Mouse (Mus musculus): ENCODE measurements around the gene Alg14. TPM values are rescaled to one million over a fixed set of nuclear protein-coding genes. Genes with fewer than 3 reads are reported as not detected.

The Alg14 gene
- total RNA-seq, 2 experiments from 2014 or later: 16.0 to 17.5 TPM

DNA sequence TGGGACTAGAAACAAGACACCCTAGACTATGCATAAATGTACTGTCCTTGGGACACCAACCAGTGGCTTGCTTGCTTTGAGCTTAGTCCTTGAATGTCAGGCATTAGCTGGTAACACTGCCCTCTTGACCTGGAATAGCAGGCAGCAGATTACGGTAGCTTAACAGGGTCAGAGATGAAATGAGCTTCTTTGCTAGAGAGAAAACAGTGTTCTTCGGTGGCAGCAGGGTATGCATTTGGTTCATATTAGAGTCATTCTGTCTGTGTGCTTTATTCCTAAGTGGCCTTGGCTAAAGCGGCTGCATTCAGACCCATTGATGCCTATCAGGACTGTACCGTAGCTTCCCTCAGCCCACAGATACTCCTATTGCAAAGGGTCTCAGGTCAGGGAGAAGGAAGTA is 72.8 kb downstream of the Alg14 start:
- no peak for DNase-seq (ENCODE audit: low spot score in 2 of 2)

- DNase-seq (ENCODE audit: low spot score in 2 of 2): no peak
Measured at GRCm38 (mm10) chr3:121365131-121365530, 73.6 kb downstream of the Alg14 start.

- no peak for DNase-seq (ENCODE audit: low spot score in 2 of 2)
Measured at GRCm38 (mm10) chr3:121368616-121369015, 77.0 kb downstream of the Alg14 start.

- no peak for DNase-seq (ENCODE audit: low spot score in 2 of 2)
Measured at GRCm38 (mm10) chr3:121369517-121369916, 77.9 kb downstream of the Alg14 start.

DNA sequence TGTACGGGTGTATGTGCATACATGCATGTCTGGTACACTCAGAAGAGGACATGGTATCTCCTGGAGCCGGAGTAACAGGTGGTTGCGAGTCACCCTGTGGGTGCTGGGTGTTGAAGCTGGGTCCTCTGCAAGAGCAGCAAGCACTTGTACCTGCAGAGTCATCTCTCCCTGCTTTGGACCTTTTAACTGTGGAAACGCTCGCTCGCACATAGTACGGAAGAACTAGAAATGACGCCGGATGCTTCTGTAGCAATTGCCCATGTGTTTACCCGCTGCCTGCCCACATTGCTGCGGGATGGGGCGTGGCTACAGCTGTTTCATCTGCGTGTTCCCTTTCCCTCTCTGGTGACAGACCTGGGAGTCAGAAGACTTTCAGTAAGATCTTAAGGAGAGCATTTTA is 78.7 kb downstream of the Alg14 start:
- DNase-seq (ENCODE audit: low spot score in 2 of 2): no peak

DNA sequence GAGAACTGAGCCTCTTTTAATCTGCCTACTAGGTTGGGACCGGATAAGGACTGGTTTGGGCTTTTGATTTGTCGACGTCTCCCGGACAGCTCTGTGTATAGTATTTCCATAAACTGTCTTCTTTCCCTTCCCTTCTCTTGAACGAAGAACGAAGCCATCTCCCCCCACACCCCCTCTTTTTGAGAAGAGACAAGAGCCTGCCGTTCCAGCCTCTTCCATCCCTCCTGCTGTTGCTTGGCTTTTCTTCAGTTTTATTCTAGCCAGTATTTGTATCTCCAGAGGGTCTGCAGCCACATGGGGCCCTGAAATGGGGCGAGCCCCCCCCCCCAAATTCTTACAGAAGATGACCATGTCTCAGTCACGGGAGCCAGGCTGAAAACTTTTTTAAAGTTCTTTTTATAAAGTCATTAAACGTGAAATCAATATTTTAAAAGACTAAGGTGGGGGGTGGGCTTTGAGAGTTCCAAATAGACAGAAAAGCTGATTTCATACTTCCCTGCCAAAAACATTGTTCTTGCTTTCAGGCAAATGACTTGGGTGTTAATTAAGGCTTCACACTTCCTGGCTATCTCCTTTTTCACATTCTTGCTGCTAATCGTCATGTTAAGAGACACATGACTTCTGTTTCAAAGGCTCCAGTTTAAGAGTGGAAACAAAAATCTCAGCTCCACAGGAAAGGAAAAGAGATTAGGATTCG is 79.4 kb downstream of the Alg14 start:
- no peak for DNase-seq (ENCODE audit: low spot score in 2 of 2)

GRCm38 (mm10) chr3:121371527-121372220 is 80.1 kb downstream of the Alg14 start:
- no peak for DNase-seq (ENCODE audit: low spot score in 2 of 2)

DNA sequence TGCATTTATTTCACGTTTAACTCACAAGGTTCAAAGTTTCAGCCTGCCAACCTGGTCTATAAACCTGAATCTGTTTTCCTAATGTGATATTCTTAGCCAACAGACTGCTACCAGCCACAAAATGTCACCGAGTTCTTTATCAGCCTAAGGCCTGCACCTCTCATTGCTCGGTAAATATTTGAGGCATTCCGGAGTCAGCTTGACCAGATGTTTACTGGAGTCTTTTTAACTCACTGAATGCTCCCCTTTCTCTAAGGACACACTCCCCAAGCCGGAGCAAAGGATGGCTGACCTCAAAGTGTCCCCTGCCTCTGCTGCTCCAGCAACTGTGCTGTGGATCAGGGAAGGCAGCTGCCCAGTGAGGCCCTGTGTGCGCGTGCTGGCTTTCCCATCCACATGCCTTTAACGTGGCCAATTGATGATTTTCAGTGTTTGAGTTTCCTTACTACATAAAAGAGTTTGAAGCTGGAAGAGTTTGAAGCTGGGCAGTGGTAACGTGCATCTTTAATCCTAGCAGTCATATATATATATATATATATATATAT is 82.4 kb downstream of the Alg14 start:
- no peak for DNase-seq (ENCODE audit: low spot score in 2 of 2)

- no peak for DNase-seq (ENCODE audit: low spot score in 2 of 2)
Measured at GRCm38 (mm10) chr3:121375541-121376129, 84.1 kb downstream of the Alg14 start.

DNA sequence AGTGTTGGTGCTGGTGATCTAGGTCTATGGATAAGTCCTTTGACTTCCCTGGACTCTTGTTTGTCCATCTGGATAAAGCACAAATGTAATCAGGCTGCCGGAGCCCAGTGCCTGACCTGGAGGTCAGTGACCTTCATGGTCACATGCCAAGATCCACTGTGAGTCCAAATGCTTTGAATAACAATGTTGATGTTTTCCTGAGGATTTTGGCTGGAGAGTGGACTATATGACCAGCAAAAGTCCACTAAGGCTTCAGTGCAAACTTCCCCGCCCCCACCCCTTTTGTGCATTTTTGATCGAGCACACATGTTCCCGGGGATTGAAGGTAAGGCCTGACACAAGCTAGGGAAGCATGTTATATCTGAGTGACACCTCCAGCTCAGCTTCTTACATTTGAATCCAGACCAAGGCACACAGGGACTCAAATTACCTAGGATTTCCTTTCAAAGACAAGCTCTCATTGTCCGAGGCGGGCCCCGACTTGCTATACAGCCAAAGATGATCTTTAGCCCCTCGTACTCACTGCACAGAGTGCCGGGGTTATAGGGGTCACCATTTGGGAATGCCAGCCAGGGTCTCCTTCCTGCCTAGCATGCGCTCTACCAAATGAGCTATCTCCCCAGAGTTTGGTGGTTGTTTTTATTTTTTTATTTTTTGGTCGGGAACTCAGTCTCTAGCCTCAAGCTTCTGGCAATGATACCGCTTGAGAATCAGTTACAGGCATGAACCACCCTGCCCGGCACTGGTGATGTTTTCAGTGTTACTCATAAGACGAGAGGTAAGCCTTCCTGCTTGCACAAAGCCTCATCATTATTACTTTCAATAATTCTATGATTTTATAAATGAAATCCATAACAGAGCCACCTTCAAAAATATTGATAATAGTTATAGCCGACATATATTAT is 87.4 kb downstream of the Alg14 start:
- no peak for DNase-seq (ENCODE audit: low spot score in 2 of 2)

- no peak for DNase-seq (ENCODE audit: low spot score in 2 of 2)
Measured at GRCm38 (mm10) chr3:121379699-121380098, 88.1 kb downstream of the Alg14 start.

GRCm38 (mm10) chr3:121387471-121388009 is 96.0 kb downstream of the Alg14 start:
- DNase-seq (ENCODE audit: low spot score in 2 of 2): no peak

GRCm38 (mm10) chr3:121389366-121389765 is 97.8 kb downstream of the Alg14 start:
- no peak for DNase-seq (ENCODE audit: low spot score in 2 of 2)

DNA sequence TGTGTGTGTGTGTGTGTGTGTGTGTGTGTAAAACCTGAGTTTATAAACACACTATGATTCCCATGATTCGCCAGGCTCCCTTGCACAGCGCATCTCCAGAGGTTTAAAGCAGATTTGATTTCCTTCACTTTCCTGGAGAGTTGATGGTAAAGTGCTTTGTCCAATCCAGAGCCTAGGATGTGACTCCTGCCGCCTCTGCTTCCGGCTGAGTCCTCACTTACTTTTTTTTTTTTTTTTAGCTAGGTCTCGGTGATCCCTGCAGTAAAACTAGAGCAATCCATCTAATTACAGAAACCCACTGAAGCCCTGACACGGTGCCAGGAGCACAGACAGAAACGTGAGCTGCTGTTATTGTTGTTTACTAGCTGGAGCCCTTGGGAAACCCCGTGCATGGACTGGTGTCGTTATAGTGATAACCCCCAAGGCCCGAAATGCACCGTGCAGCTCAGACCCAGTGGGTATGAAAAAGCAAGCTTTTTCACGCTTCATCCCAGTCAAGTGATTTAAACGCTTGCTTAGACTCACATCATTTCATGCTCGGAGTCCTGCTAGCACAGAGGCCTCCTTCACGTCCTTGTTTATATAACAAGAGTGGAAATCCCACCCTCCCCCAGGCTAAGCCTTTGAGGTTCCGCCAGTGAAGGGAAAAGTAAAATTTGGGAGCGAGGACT is 98.4 kb downstream of the Alg14 start:
- DNase-seq (ENCODE audit: low spot score in 2 of 2): no peak

DNA sequence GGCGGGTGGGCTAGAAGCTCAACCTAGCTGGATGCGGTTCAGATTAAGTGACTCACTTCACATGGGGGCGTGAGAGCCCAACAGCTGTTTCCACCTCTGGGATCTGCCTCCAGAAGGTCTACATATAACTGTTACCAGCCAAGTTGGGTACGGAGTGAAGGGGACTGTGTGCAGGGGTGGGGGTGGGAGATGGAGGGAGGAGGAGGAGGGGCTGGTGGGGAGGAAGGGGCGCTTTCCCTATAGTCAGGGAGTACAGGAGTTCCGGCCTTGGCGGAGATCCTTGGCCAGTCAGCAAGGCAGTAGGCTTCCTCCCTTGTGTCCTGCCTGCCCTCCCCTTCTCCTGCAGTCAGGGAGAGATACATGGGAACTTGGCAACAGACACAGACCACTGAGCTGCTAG is 99.2 kb downstream of the Alg14 start:
- no peak for DNase-seq (ENCODE audit: low spot score in 2 of 2)

GRCm38 (mm10) chr3:121395588-121396295 is 104.2 kb downstream of the Alg14 start:
- no peak for DNase-seq (ENCODE audit: low spot score in 2 of 2)

DNA sequence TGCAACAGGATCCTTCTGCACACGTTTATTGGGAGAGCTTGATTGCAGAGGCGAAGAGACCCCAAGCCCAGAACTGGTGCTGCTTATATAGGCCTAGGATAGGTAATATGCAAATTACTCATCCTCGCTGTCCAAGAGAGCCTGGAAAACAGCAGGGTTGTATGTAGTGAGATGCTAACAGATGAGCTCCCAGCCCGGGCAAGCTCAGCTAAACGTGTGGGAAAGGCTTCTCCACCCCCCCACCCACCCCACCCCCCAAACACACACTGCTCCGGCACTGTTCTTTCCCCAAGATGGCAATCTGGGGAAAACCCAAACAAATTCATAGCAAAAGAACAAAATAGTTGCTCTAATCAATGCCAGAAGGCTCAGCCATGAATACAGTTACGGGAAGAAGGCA is 105.0 kb downstream of the Alg14 start:
- DNase-seq (ENCODE audit: low spot score in 2 of 2): peak in 1 of 2 experiments; percentile 12

GRCm38 (mm10) chr3:121397007-121397406 is 105.4 kb downstream of the Alg14 start:
- peak in 1 of 2 experiments; percentile 17 for DNase-seq (ENCODE audit: low spot score in 2 of 2)

GRCm38 (mm10) chr3:121401384-121401783 is 109.8 kb downstream of the Alg14 start:
- DNase-seq (ENCODE audit: low spot score in 2 of 2): no peak

GRCm38 (mm10) chr3:121402096-121402495 is 110.5 kb downstream of the Alg14 start:
- DNase-seq (ENCODE audit: low spot score in 2 of 2): no peak

Measured in layer of hippocampus, adult 18-20 months (tissue).